Mouse (Mus musculus): Measurements from ENCODE around the gene Fxyd2. TPM values are rescaled to one million over a fixed set of nuclear protein-coding genes. Genes with fewer than 3 reads are reported as not detected.

Fxyd2 gene
- polyA plus RNA-seq, 1 experiment: 16.5 TPM

GRCm38 (mm10) chr9:45429392-45429791, 29.9 kb downstream of the Fxyd2 start:
- no peak for DNase-seq (ENCODE audit: low spot score)

GRCm38 (mm10) chr9:45429951-45430697, 30.7 kb downstream of the Fxyd2 start:
- DNase-seq (ENCODE audit: low spot score): no peak

DNA sequence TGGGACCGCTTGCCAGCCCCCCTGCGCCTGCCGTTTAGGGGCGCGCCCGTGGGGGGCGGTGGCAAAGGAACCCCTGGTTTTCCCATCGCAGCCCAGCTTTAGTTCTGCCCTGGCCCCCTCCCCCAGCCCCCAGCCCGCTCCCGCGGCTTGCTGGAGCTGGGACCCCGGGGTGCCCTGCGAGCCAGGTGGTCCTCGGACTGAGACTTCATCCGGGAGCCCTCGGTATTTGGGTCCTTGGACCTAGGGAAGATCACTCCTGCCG, 31.2 kb downstream of the Fxyd2 start:
- no peak for DNase-seq (ENCODE audit: low spot score)

GRCm38 (mm10) chr9:45431150-45431549, 31.7 kb downstream of the Fxyd2 start:
- no peak for DNase-seq (ENCODE audit: low spot score)

- DNase-seq (ENCODE audit: low spot score): no peak
Measured at GRCm38 (mm10) chr9:45432639-45433038, 33.2 kb downstream of the Fxyd2 start.

- DNase-seq (ENCODE audit: low spot score): no peak
Measured at GRCm38 (mm10) chr9:45433119-45433518, 33.6 kb downstream of the Fxyd2 start.

GRCm38 (mm10) chr9:45434171-45434570, 34.7 kb downstream of the Fxyd2 start:
- no peak for DNase-seq (ENCODE audit: low spot score)

GRCm38 (mm10) chr9:45439025-45439424, 39.6 kb downstream of the Fxyd2 start:
- no peak for DNase-seq (ENCODE audit: low spot score)

DNA sequence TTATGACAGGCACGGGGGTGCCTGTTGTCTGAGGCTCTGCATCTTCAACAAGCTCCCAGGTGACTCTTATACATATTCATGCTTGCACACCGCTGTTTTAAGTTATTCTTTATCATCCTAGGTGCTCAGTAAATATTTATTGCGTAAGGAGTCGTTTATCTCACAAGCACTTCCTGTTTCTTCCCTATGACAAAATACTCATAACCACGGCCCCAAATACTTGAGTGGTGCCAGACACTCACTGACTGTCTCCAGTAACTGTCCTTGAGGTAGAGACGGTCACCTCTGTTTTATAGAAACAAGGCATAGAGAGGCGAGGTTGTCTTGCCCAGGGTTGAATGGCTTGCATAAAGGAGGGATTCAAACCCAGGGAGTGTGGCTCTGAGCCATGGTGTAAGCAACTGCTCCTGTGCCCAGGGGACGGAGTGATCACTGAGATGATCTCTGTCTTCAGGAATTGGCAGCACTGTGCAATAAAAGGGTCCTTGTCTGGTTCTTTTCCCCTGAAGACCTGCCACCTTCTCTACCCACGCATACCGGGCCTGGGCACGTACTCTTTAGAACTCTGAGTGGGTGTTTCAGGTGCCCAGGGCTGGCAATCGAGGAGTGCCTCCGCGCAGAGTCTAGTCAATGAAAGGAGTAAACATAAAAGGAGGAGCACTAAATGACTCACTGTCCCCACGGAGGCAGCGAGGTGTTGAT, 40.8 kb downstream of the Fxyd2 start:
- DNase-seq (ENCODE audit: low spot score): no peak

DNA sequence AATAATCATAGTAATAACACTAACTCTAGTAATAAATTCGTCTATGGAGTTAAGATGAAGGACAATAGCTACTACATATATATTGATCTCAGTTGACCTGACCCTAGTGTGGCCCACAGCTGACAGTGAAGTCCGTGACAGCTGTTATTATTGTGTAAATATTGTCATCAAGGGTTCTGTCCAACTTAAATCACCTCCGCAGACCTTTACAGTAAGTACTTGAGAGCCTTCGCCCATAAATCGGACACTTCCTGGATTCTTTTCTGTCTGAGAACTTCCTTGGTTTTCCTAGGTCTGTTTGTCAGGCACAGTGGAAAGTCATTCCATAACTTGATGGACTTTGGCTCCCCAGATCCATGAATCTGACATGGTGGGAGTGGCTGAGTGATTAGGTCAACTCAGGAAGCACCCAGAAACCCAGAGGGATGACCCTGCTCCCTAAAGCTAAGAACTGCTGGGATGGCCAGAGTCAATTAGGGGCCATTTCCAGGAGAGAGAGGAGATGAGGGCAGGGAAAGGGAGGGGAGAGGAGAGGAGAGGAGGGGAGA, 44.9 kb downstream of the Fxyd2 start:
- DNase-seq (ENCODE audit: low spot score): no peak

DNA sequence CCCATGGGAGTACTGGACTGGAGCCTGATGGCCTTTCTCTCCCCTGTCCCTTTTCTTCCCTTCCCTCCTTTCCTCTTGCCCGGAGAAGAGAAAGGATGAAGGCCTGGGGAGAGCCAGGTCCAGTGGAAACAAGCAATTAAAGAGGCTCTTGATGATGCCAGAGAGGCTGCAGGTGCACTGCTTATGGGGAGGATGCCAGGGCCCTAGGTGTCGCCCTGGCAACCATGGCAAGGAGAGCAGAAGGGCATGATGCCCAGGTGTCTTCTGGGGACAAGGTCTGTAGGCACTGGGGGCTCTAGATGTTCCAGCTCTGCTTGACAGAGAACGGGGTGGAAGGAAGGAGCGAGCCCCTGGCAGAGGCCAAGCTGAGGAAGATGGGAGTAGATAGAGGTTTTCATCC, 50.2 kb downstream of the Fxyd2 start:
- no peak for DNase-seq (ENCODE audit: low spot score)

- DNase-seq (ENCODE audit: low spot score): no peak
Measured at GRCm38 (mm10) chr9:45451346-45451745, 51.9 kb downstream of the Fxyd2 start.

DNA sequence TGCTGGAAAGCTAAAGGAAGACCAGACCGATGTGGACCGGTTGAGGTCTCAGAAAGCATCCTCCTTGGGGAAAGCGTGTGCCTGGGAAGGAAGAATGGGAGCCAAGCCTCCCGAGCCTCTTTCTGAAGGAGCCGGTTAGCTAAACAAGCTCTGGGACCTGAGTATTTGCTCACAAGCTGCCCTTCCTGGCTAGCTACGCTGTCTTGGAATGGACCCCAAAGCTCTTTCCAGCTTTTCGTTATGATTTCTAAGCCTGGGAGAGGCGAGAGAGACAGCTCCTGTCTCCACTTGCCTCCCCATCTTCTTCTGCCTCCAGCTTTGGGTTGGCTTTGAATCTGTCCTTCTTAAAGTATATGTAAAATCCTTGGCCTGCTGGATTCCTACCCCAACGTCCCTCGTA, 54.6 kb downstream of the Fxyd2 start:
- no peak for DNase-seq (ENCODE audit: low spot score)

DNA sequence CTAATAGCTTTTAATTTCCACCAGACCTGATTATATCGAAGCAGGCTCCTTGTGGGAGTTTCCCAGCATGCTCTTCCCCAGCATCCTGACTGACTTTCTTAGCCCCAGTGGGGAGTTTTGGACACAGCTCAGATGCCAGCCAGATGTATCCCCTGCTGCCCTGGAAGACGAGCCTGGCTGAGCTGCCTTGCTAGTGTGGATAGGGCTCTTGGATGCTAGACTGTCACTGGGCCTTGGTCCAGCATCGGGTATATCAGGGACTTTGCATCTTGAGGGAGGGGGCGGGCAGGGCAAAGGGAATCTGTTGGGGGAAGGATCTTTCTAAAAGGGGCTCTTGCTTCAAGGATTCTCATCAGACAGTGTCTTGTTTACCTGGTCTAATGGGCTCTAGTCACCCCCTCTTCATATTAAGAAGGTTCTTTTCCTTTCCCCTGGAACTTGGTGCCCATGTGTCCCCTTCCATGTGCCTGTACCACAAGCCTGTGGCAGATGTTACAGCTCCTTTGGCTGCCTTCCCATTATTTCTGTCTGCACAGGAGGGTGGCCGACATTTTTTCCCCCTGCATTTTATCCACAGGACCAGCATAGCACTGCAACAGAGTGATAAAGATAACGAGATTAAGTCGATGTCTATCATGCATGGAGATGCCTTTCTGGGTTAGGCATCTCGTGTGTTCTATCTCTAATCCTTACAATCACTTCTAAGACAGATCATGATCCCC, 55.6 kb downstream of the Fxyd2 start:
- no peak for DNase-seq (ENCODE audit: low spot score)

DNA sequence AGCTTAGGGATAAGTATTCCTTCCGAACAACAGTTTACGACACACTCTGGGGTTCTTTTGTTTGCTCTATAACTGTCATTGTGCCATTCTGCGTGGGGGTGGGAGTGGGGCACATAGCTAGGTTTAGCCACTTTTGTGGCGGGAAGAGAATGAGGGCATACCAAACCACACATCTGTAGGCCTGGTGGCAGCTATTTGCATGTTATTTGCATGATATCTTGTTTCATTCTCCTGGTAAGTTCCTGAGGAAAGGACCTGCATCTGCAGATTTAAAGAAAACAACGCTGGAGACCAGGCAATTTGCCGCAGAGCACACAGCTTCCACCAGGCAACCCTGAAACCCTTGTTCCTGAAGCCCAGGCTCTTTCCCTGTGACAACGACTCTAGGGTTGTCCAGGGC, 57.7 kb downstream of the Fxyd2 start:
- DNase-seq (ENCODE audit: low spot score): no peak

GRCm38 (mm10) chr9:45458363-45458762, 58.9 kb downstream of the Fxyd2 start:
- DNase-seq (ENCODE audit: low spot score): no peak

Other genes with a start within 250 kb of the Fxyd2 start
- gene BC049352, start 217.7 kb upstream of the Fxyd2 start, polyA plus RNA-seq (2012; rRNA removed): 0.06 TPM in 2 replicates
- 5.6 and 5.9 TPM in 2 replicates for gene Tmprss4, start 195.6 kb upstream of the Fxyd2 start, polyA plus RNA-seq (2012; rRNA removed)
- gene Il10ra, start 130.5 kb upstream of the Fxyd2 start, polyA plus RNA-seq (2012; rRNA removed): 5.1 and 5.3 TPM in 2 replicates
- gene Tmprss13, start 80.6 kb upstream of the Fxyd2 start, polyA plus RNA-seq (2012; rRNA removed): 35.2 and 36.0 TPM in 2 replicates
- 36.8 and 40.3 TPM in 2 replicates for gene Fxyd6, start 29.5 kb upstream of the Fxyd2 start, polyA plus RNA-seq (2012; rRNA removed)
- 0.07 and 0.13 TPM in 2 replicates for gene Dscaml1, start 27.0 kb downstream of the Fxyd2 start, polyA plus RNA-seq (2012; rRNA removed)